Mouse (Mus musculus) intestine, embryonic 14.5 days (tissue): ENCODE measurements around the gene Ppargc1a. TPM values are rescaled to one million over a fixed set of nuclear protein-coding genes. Genes with fewer than 3 reads are reported as not detected.

ENCODE experiments used
- ATAC-seq: fragments of 200-750 bp; cut with Nextera tagmentation; replicated peaks from 2 replicates; pipeline ENCODE4 v1.8.0; 2017; ENCODE audit warnings: low read depth, moderate number of reproducible peaks, moderate TSS enrichment, moderate library complexity; ENCODE audit not compliant: low FRiP score, low TSS enrichment
- DNase-seq: peaks from one replicate; pipeline ENCODE4 v3.0.0-alpha.2; 2018; ENCODE audit warnings: low spot score
- H3K27ac ChIP-seq: fragments of 300-500 bp; sonication (generic); 2 replicates; pipeline ENCODE4 v1.5.1; 2014; ENCODE audit warnings: low read depth, mild to moderate bottlenecking, control low read depth
- H3K27me3 ChIP-seq: fragments of 300-500 bp; sonication (generic); replicated peaks from 2 replicates; pipeline ENCODE4 v1.6.1; 2014; ENCODE audit warnings: low read length, control low read depth; ENCODE audit not compliant: control insufficient read depth, insufficient read depth
- H3K36me3 ChIP-seq: fragments of 300-500 bp; sonication (generic); 2 replicates; pipeline ENCODE4 v1.6.1; 2014; ENCODE audit warnings: low read length, control low read depth; ENCODE audit not compliant: control insufficient read depth, insufficient read depth
- H3K4me1 ChIP-seq: fragments of 300-500 bp; sonication (generic); replicated peaks from 2 replicates; pipeline ENCODE4 v1.6.1; 2014; ENCODE audit warnings: low read length, control low read depth, mixed read lengths; ENCODE audit not compliant: control insufficient read depth, insufficient read depth
- H3K4me2 ChIP-seq: fragments of 300-500 bp; sonication (generic); 2 replicates; pipeline ENCODE4 v1.6.1; 2014; ENCODE audit warnings: low read length
- H3K4me3 ChIP-seq: fragments of 300-500 bp; sonication (generic); 2 replicates; pipeline ENCODE4 v1.5.1; 2014; ENCODE audit warnings: low read depth, low read length, control low read depth, mixed read lengths
- H3K9ac ChIP-seq: fragments of 300-500 bp; sonication (generic); 2 replicates; pipeline ENCODE4 v1.6.1; 2014; ENCODE audit warnings: mild to moderate bottlenecking, low read length
- H3K9me3 ChIP-seq: fragments of 300-500 bp; sonication (generic); 2 replicates; pipeline ENCODE4 v1.6.1; 2016; ENCODE audit warnings: low read length, control low read depth; ENCODE audit not compliant: control insufficient read depth
- WGBS: fragments of 180-500 bp; shearing (Covaris S2); extraction: QIAGEN DNeasy Blood & Tissue Kit; methylation state at CpG from one replicate; pipeline ENCODE4 v1.1.7; 2014; 5-methylcytosine and 5-hydroxymethylcytosine counted together
- polyA plus RNA-seq: library from polyadenylated mRNA; unstranded; fragments of >200 nt; fragmentation: Nextera tagmentation; extraction: Ambion mirVana; gene quantifications from 2 replicates; pipeline ENCODE4 v1.2.1, GENCODE M21; 2014

Gene Ppargc1a
- polyA plus RNA-seq, 1 experiment from 2014 or later = 5.5 TPM

DNA sequence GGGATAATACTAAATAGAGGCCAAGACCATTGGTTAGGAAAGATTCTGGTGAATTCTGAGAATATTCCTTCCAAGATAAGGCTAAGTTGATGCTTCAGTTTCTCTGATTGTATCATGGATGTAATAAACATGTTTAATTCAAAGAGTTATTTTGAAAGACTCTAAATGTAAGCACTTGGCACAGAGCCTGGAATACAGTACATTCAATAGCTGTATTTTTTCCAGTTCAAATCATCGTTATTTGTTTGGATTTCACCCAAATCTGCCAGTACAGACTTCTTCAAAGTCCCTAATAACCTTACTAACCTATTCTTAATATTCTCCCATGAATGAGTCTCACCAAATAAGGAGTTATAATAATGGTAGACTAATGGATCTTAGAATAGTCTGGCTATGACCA, 157.5 kb downstream of the Ppargc1a start:
- ATAC-seq (no peak), DNase-seq (no peak)
- Histone ChIP-seq H3K9me3 (no peaks in the 10 kb centered on the region), H3K4me3 (no peak overlapping the region), H3K27ac (no peak overlapping the region), H3K4me1 (no peaks in the 10 kb centered on the region), H3K9ac (no peak overlapping the region), H3K36me3 (no peaks in the 10 kb centered on the region), H3K27me3 (no peaks in the 10 kb centered on the region), H3K4me2 (no peak overlapping the region)
- WGBS = 56% methylated on average over 1 of the region's 1 CpGs

GRCm38 (mm10) chr5:51406406-51406805, 161.1 kb downstream of the Ppargc1a start:
- WGBS = 55% methylated on average over 3 of the region's 3 CpGs
- Histone ChIP-seq H3K27me3 (no peaks in the 10 kb centered on the region), H3K9ac (no peak overlapping the region), H3K36me3 (no peaks in the 10 kb centered on the region), H3K27ac (no peak overlapping the region), H3K9me3 (no peaks in the 10 kb centered on the region), H3K4me2 (no peak overlapping the region), H3K4me3 (no peak overlapping the region), H3K4me1 (no peaks in the 10 kb centered on the region)
- DNase-seq = no peak
- peak; percentile 55; the same call in 1 of the 2 replicates for ATAC-seq
